10 mouse cellular contexts compared by ENCODE assay signal in the genomic region with DNA sequence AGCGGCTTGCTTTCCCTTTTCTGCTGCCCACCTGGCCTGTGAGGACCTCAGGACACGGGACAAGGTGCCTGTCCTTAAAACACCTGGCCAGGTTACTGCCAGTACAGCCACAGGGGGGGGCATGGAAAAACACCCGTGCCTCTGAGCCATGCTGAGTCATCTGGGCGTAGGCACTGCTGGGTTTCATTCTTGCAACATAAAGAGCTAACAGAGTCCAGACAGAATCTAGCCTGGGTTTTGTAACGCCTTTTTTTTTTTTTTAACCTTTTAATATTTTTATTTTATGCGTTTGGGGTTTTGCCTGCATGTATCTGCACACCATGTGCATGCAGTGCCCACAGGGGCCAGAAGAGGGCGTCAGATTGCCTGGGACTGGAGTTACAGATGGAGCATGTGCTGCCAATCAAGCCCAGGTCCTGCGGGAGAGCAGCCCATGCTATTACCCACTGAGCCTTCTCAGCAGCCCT. TPM values are rescaled to one million over a fixed set of nuclear protein-coding genes. Genes with fewer than 3 reads are reported as not detected.
DNase-seq lines count a peak whose midpoint lies in the region; TF ChIP-seq lines count a peak whose summit lies in the region.
"Had no signal": no experiment of that assay in that cellular context is flagged by ENCODE, and none has a peak within 500 bp of the region (broad histone marks: within the 10 kb centered on the region; RNA-seq: fewer than 3 reads in every experiment).

No protein-coding gene starts in this region.

- TF ChIP-seq POLR2A in small intestine, adult 2 months (IDR thresholded peaks at IDR 0.05; ENCODE audit: low read depth, low read length): no peak

- TF ChIP-seq CTCF in small intestine, adult 2 months (IDR thresholded peaks at IDR 0.05; ENCODE audit: extremely low read depth, insufficient read length, insufficient replicate concordance, low read depth, low read length): peak; percentile 37; the same call in 1 of the 2 replicates

- H3K4me3 ChIP-seq in small intestine, adult 2 months (ENCODE audit: low read depth, low read length): no peak overlapping the region
- H3K4me3 ChIP-seq: embryonic facial prominence, embryonic 13.5 days; limb, embryonic 15.5 days had no signal

- peak overlapping the region; percentile 85 for H3K27ac ChIP-seq in small intestine, adult 2 months (ENCODE audit: insufficient read depth, low read depth, low read length)
- H3K27ac ChIP-seq: embryonic facial prominence, embryonic 13.5 days; limb, embryonic 15.5 days had no signal

- DNase-seq in spleen, adult 12 weeks (ENCODE audit: low spot score): peak; percentile 24
- no peak for DNase-seq in spleen, adult 18-20 months
- peak; percentile 33 for DNase-seq in adrenal gland, postnatal 10 days
- DNase-seq in kidney, postnatal 14 days: peak; percentile 21
- no peak for DNase-seq in layer of hippocampus, postnatal 36 days
- DNase-seq in embryo, embryonic 11 days: no peak
- no peak for DNase-seq in retina, embryonic 14.5 days (ENCODE audit: low spot score)

- no peaks in the 10 kb centered on the region for H3K27me3 ChIP-seq in small intestine, adult 2 months (ENCODE audit: control insufficient read depth, insufficient read depth, low read length)
- H3K27me3 ChIP-seq: embryonic facial prominence, embryonic 13.5 days; limb, embryonic 15.5 days had no signal

- no peaks in the 10 kb centered on the region for H3K36me3 ChIP-seq in small intestine, adult 2 months (ENCODE audit: control insufficient read depth, insufficient read depth, low read length)
- H3K36me3 ChIP-seq: embryonic facial prominence, embryonic 13.5 days; limb, embryonic 15.5 days had no signal

- 35% methylated on average over 8 of the region's 8 CpGs for WGBS in small intestine, adult 2 months

- H3K4me1 ChIP-seq in small intestine, adult 2 months (ENCODE audit: control insufficient read depth, insufficient read depth, insufficient read length, low read length): peaks cover 21% of the 10 kb centered on the region; the same call in 1 of the 2 replicates
- H3K4me1 ChIP-seq: embryonic facial prominence, embryonic 13.5 days; limb, embryonic 15.5 days had no signal

RNA-seq across cellular contexts. Expression of gene Lgals3, which starts 13.4 kb away (rescaled TPM):
- total RNA-seq in adrenal gland, postnatal 10 days (2021): 1 to 10 TPM; 6.9 to 7.0 TPM
- polyA plus RNA-seq in small intestine, adult 2 months (2012; rRNA removed): 379 and 1,527 TPM in 2 replicates
- total RNA-seq in layer of hippocampus, postnatal 36 days (2021): 1 to 10 TPM in 1 of 2 experiments, under 1 TPM in 1; 0.62 to 1.4 TPM

RNA-seq across cellular contexts. Expression of gene Mapk1ip1l, which starts 56.1 kb away (rescaled TPM):
- total RNA-seq in adrenal gland, postnatal 10 days (2021): 10 to 100 TPM; 69.9 to 75.9 TPM
- polyA plus RNA-seq in small intestine, adult 2 months (2012; rRNA removed): 27.2 and 94.6 TPM in 2 replicates
- 10 to 100 TPM; 55.8 to 57.8 TPM for total RNA-seq in layer of hippocampus, postnatal 36 days (2021)

Comparison
In these comparisons a context has a peak if more than half of its experiments do, and no peak if none do; other contexts are left out.
1. DNase-seq: peak in spleen, adult 12 weeks (single experiment), adrenal gland, postnatal 10 days (single experiment) and kidney, postnatal 14 days (single experiment); none in spleen, adult 18-20 months (0 of 2), layer of hippocampus, postnatal 36 days (0 of 2), embryo, embryonic 11 days (single experiment) and retina, embryonic 14.5 days (single experiment).